In the genomic region with DNA sequence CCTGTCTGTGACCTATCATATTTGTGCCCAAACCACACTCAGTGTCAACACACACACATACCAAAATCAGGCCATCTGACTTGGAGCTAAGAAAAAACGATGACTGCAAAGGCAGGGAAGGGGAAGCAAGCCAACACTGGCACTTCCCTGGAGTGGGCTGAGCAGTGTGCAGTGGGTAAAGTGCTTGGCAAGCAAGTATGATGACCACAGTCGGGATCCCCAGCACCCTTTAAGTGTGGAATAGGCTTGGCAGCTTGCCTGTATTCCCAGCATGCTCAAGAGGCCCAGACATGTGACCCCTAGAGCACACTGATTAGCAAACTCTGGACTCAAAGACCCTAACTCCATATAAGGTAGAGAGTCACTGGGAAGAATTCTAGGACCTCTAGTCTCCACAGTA, we compare ENCODE assay signal across 9 mouse cellular contexts. TPM values are rescaled to one million over a fixed set of nuclear protein-coding genes. Genes with fewer than 3 reads are reported as not detected.
DNase-seq lines count a peak whose midpoint lies in the region; ATAC-seq and TF ChIP-seq lines count a peak whose summit lies in the region.
"Had no signal": no experiment of that assay in that cellular context is flagged by ENCODE, and none has a peak within 500 bp of the region (broad histone marks: within the 10 kb centered on the region; RNA-seq: fewer than 3 reads in every experiment).

No protein-coding gene starts in this region.

- H3K4me2 ChIP-seq in embryonic facial prominence, embryonic 14.5 days (ENCODE audit: low read depth, low read length) = no peak overlapping the region
- H3K4me2 ChIP-seq in heart, embryonic 14.5 days (ENCODE audit: low read length) = no peak overlapping the region
- no peak overlapping the region for H3K4me2 ChIP-seq in hindbrain, embryonic 13.5 days
- H3K4me2 ChIP-seq: limb, embryonic 15.5 days had no signal

- no peak for TF ChIP-seq CTCF in lung, adult 2 months (IDR thresholded peaks at IDR 0.05; ENCODE audit: insufficient read depth, low read length)

- no peaks in the 10 kb centered on the region for H3K27me3 ChIP-seq in embryonic facial prominence, embryonic 14.5 days (replicated peaks; ENCODE audit: control insufficient read depth, insufficient read depth, low read length)
- H3K27me3 ChIP-seq in embryonic facial prominence, embryonic 10.5 days (replicated peaks; ENCODE audit: low read depth, poor library complexity, severe bottlenecking) = no peaks in the 10 kb centered on the region
- no peaks in the 10 kb centered on the region for H3K27me3 ChIP-seq in heart, embryonic 14.5 days (ENCODE audit: control insufficient read depth, insufficient read depth, low read length)
- no peaks in the 10 kb centered on the region for H3K27me3 ChIP-seq in hindbrain, embryonic 13.5 days
- H3K27me3 ChIP-seq: limb, embryonic 15.5 days had no signal

- H3K4me1 ChIP-seq in embryonic facial prominence, embryonic 14.5 days (ENCODE audit: control insufficient read depth, insufficient read depth, low read length) = no peaks in the 10 kb centered on the region
- no peaks in the 10 kb centered on the region for H3K4me1 ChIP-seq in embryonic facial prominence, embryonic 10.5 days
- H3K4me1 ChIP-seq in heart, embryonic 14.5 days (ENCODE audit: control insufficient read depth in 2 of 2, insufficient read depth in 2 of 2, low read length in 2 of 2) = peaks cover 2 to 23% of the 10 kb centered on the region in 2 experiments; a peak in 3 of 4 replicates
- H3K4me1 ChIP-seq in lung, adult 2 months (ENCODE audit: control insufficient read depth, insufficient read depth, low read length) = peaks cover 5% of the 10 kb centered on the region
- H3K4me1 ChIP-seq in hindbrain, embryonic 13.5 days (replicated peaks) = no peaks in the 10 kb centered on the region
- H3K4me1 ChIP-seq: limb, embryonic 15.5 days had no signal

- ATAC-seq in embryonic facial prominence, embryonic 14.5 days (ENCODE audit: low read depth) = no peak
- ATAC-seq in heart, embryonic 14.5 days (ENCODE audit: insufficient number of reproducible peaks, insufficient read depth, low FRiP score, low read depth) = peak; percentile 91
- no peak for ATAC-seq in hindbrain, embryonic 13.5 days (ENCODE audit: low FRiP score)

- H3K9ac ChIP-seq in embryonic facial prominence, embryonic 14.5 days (ENCODE audit: low read depth, low read length) = no peak overlapping the region
- H3K9ac ChIP-seq in heart, embryonic 14.5 days (ENCODE audit: low read length) = no peak overlapping the region
- no peak overlapping the region for H3K9ac ChIP-seq in hindbrain, embryonic 13.5 days
- H3K9ac ChIP-seq: limb, embryonic 15.5 days had no signal

- peak; percentile 4 for DNase-seq in embryonic facial prominence, embryonic 14.5 days (ENCODE audit: low spot score)
- DNase-seq in embryonic facial prominence, embryonic 10.5 days (ENCODE audit: low spot score) = no peak
- peak; percentile 39 for DNase-seq in adipocyte (ENCODE audit: low spot score)
- peak; percentile 33 for DNase-seq in lung, adult 2 months
- DNase-seq in right cerebral cortex, postnatal 36 days (ENCODE audit: low spot score in 2 of 2) = no peak
- DNase-seq in ovary, postnatal 10 days (ENCODE audit: low spot score) = no peak

- no peak for TF ChIP-seq POLR2A in lung, adult 2 months (IDR thresholded peaks at IDR 0.05; ENCODE audit: borderline replicate concordance, extremely low read depth, low read depth, low read length)

- WGBS in embryonic facial prominence, embryonic 14.5 days = 69% methylated on average over 2 of the region's 2 CpGs
- 87% methylated on average over 2 of the region's 2 CpGs for WGBS in embryonic facial prominence, embryonic 10.5 days
- WGBS in heart, embryonic 14.5 days = 27% methylated on average over 2 of the region's 2 CpGs
- 27% methylated on average over 2 of the region's 2 CpGs for WGBS in lung, adult 2 months
- WGBS in hindbrain, embryonic 13.5 days = 78% methylated on average over 2 of the region's 2 CpGs

- H3K9me3 ChIP-seq in embryonic facial prominence, embryonic 14.5 days (ENCODE audit: control insufficient read depth, low read length) = no peaks in the 10 kb centered on the region
- H3K9me3 ChIP-seq in embryonic facial prominence, embryonic 10.5 days = no peaks in the 10 kb centered on the region
- no peaks in the 10 kb centered on the region for H3K9me3 ChIP-seq in heart, embryonic 14.5 days (ENCODE audit: control insufficient read depth, low read length)
- no peaks in the 10 kb centered on the region for H3K9me3 ChIP-seq in hindbrain, embryonic 13.5 days
- H3K9me3 ChIP-seq: limb, embryonic 15.5 days had no signal

- H3K4me3 ChIP-seq in embryonic facial prominence, embryonic 14.5 days (ENCODE audit: low read depth, low read length) = no peak overlapping the region
- H3K4me3 ChIP-seq in embryonic facial prominence, embryonic 10.5 days = no peak overlapping the region
- no peak overlapping the region for H3K4me3 ChIP-seq in heart, embryonic 14.5 days (ENCODE audit: control insufficient read depth in 1 of 2, insufficient read depth in 1 of 2, low read depth in 1 of 2, low read length in 2 of 2)
- no peak overlapping the region for H3K4me3 ChIP-seq in lung, adult 2 months (replicated peaks; ENCODE audit: extremely low read depth, low read depth, low read length)
- no peak overlapping the region for H3K4me3 ChIP-seq in hindbrain, embryonic 13.5 days
- H3K4me3 ChIP-seq: limb, embryonic 15.5 days had no signal

- H3K27ac ChIP-seq in embryonic facial prominence, embryonic 14.5 days (replicated peaks; ENCODE audit: low read depth, low read length) = no peak overlapping the region
- H3K27ac ChIP-seq in embryonic facial prominence, embryonic 10.5 days (replicated peaks) = no peak overlapping the region
- H3K27ac ChIP-seq in heart, embryonic 14.5 days (replicated peaks in 1 of 2; ENCODE audit: control insufficient read depth in 1 of 2, insufficient read depth in 1 of 2, low read depth in 2 of 2, low read length in 2 of 2) = peak overlapping the region; percentile 84 to 94
- no peak overlapping the region for H3K27ac ChIP-seq in hindbrain, embryonic 13.5 days
- H3K27ac ChIP-seq: limb, embryonic 15.5 days had no signal

- H3K36me3 ChIP-seq in embryonic facial prominence, embryonic 14.5 days (ENCODE audit: control insufficient read depth, insufficient read depth, low read length) = peaks cover 47% of the 10 kb centered on the region
- H3K36me3 ChIP-seq in embryonic facial prominence, embryonic 10.5 days (replicated peaks) = peaks cover 50% of the 10 kb centered on the region
- H3K36me3 ChIP-seq in heart, embryonic 14.5 days (ENCODE audit: control insufficient read depth, insufficient read depth, low read length) = peaks cover 27% of the 10 kb centered on the region
- peaks cover 22% of the 10 kb centered on the region for H3K36me3 ChIP-seq in hindbrain, embryonic 13.5 days

RNA-seq across cellular contexts. Expression of gene Arih2, which starts 22.7 kb away (rescaled TPM):
- polyA plus RNA-seq in embryonic facial prominence, embryonic 14.5 days (2014; fragmentation: Nextera tagmentation; extraction: Ambion mirVana) = 36.4 and 39.5 TPM in 2 replicates
- 57.9 and 62.5 TPM in 2 replicates for polyA plus RNA-seq in embryonic facial prominence, embryonic 10.5 days (2016; fragmentation: Nextera tagmentation; extraction: Ambion mirVana)
- 33.5 and 34.8 TPM in 2 replicates for polyA plus RNA-seq in heart, embryonic 14.5 days (2014; fragmentation: Nextera tagmentation; extraction: Ambion mirVana)
- polyA plus RNA-seq in lung, adult 2 months (2012; rRNA removed) = 24.6 and 35.4 TPM in 2 replicates
- 47.3 and 52.9 TPM in 2 replicates for polyA plus RNA-seq in hindbrain, embryonic 13.5 days (2015; fragmentation: Nextera tagmentation; extraction: Ambion mirVana)

RNA-seq across cellular contexts. Expression of gene P4htm, which starts 29.0 kb away (rescaled TPM):
- 7.4 and 7.8 TPM in 2 replicates for polyA plus RNA-seq in embryonic facial prominence, embryonic 14.5 days (2014; fragmentation: Nextera tagmentation; extraction: Ambion mirVana)
- 7.0 and 7.2 TPM in 2 replicates for polyA plus RNA-seq in embryonic facial prominence, embryonic 10.5 days (2016; fragmentation: Nextera tagmentation; extraction: Ambion mirVana)
- polyA plus RNA-seq in heart, embryonic 14.5 days (2014; fragmentation: Nextera tagmentation; extraction: Ambion mirVana) = 16.1 and 20.6 TPM in 2 replicates
- polyA plus RNA-seq in lung, adult 2 months (2012; rRNA removed) = 19.6 and 22.4 TPM in 2 replicates
- polyA plus RNA-seq in hindbrain, embryonic 13.5 days (2015; fragmentation: Nextera tagmentation; extraction: Ambion mirVana) = 25.6 and 31.4 TPM in 2 replicates

RNA-seq across cellular contexts. Expression of gene Slc25a20, which starts 35.4 kb away (rescaled TPM):
- polyA plus RNA-seq in embryonic facial prominence, embryonic 14.5 days (2014; fragmentation: Nextera tagmentation; extraction: Ambion mirVana) = 24.0 and 27.1 TPM in 2 replicates
- polyA plus RNA-seq in embryonic facial prominence, embryonic 10.5 days (2016; fragmentation: Nextera tagmentation; extraction: Ambion mirVana) = 30.4 and 35.1 TPM in 2 replicates
- polyA plus RNA-seq in heart, embryonic 14.5 days (2014; fragmentation: Nextera tagmentation; extraction: Ambion mirVana) = 50.2 and 65.3 TPM in 2 replicates
- 22.3 and 24.4 TPM in 2 replicates for polyA plus RNA-seq in lung, adult 2 months (2012; rRNA removed)
- polyA plus RNA-seq in hindbrain, embryonic 13.5 days (2015; fragmentation: Nextera tagmentation; extraction: Ambion mirVana) = 45.0 and 45.5 TPM in 2 replicates

RNA-seq across cellular contexts. Expression of gene Wdr6, which starts 48.0 kb away (rescaled TPM):
- polyA plus RNA-seq in embryonic facial prominence, embryonic 14.5 days (2014; fragmentation: Nextera tagmentation; extraction: Ambion mirVana) = 78.9 and 91.1 TPM in 2 replicates
- polyA plus RNA-seq in embryonic facial prominence, embryonic 10.5 days (2016; fragmentation: Nextera tagmentation; extraction: Ambion mirVana) = 200 and 215 TPM in 2 replicates
- 39.8 and 46.9 TPM in 2 replicates for polyA plus RNA-seq in heart, embryonic 14.5 days (2014; fragmentation: Nextera tagmentation; extraction: Ambion mirVana)
- polyA plus RNA-seq in lung, adult 2 months (2012; rRNA removed) = 58.7 and 67.6 TPM in 2 replicates
- polyA plus RNA-seq in hindbrain, embryonic 13.5 days (2015; fragmentation: Nextera tagmentation; extraction: Ambion mirVana) = 280 and 317 TPM in 2 replicates

RNA-seq across cellular contexts. Expression of gene Dalrd3, which starts 56.8 kb away (rescaled TPM):
- 116 and 120 TPM in 2 replicates for polyA plus RNA-seq in embryonic facial prominence, embryonic 14.5 days (2014; fragmentation: Nextera tagmentation; extraction: Ambion mirVana)
- 191 and 200 TPM in 2 replicates for polyA plus RNA-seq in embryonic facial prominence, embryonic 10.5 days (2016; fragmentation: Nextera tagmentation; extraction: Ambion mirVana)
- polyA plus RNA-seq in heart, embryonic 14.5 days (2014; fragmentation: Nextera tagmentation; extraction: Ambion mirVana) = 71.8 and 71.9 TPM in 2 replicates
- 183 and 199 TPM in 2 replicates for polyA plus RNA-seq in lung, adult 2 months (2012; rRNA removed)
- 285 and 314 TPM in 2 replicates for polyA plus RNA-seq in hindbrain, embryonic 13.5 days (2015; fragmentation: Nextera tagmentation; extraction: Ambion mirVana)

Comparison
In these comparisons a context has a peak if more than half of its experiments do, and no peak if none do; other contexts are left out.
1. DNase-seq: peak in embryonic facial prominence, embryonic 14.5 days (single experiment), adipocyte (single experiment) and lung, adult 2 months (single experiment); none in embryonic facial prominence, embryonic 10.5 days (single experiment), right cerebral cortex, postnatal 36 days (0 of 2) and ovary, postnatal 10 days (single experiment).
2. H3K27ac ChIP-seq: peak in heart, embryonic 14.5 days (2 of 2); none in embryonic facial prominence, embryonic 14.5 days (single experiment), embryonic facial prominence, embryonic 10.5 days (single experiment) and hindbrain, embryonic 13.5 days (single experiment).